Mouse (Mus musculus): Measurements from ENCODE around the gene Rabgap1l. TPM values are rescaled to one million over a fixed set of nuclear protein-coding genes. Genes with fewer than 3 reads are reported as not detected.

Rabgap1l gene
- polyA plus RNA-seq, 1 experiment, result 12.9 TPM

DNA sequence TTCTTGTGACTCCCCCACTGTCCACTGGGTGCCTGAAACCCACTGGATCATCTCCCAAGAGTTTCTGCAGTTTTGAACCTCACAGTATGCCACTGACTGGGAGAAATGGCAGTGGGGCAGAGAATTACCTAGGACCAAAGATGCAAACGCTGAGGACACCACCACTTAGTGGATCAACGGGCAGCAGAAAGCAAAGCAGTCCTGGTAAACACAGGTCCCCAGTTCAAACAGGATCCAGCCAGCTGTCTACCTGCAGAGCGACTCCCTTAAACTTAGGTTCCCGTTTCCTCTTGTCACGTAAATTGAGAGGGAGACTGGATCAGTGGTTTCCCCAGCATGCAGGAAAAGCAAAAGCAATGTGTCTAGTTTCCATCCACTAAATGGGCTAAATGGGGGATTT, 483.1 kb downstream of the Rabgap1l start:
- Histone ChIP-seq H3K4me3 (ENCODE audit: insufficient read depth, low read depth, low read length) (no peak overlapping the region), H3K27ac (ENCODE audit: insufficient read depth, low read depth, low read length) (no peak overlapping the region), H3K36me3 (ENCODE audit: control insufficient read depth, insufficient read depth, low read length) (no peaks in the 10 kb centered on the region), H3K4me1 (ENCODE audit: control insufficient read depth, insufficient read depth, low read length) (peaks cover 2% of the 10 kb centered on the region; the same call in 1 of the 2 replicates), H3K27me3 (replicated peaks; ENCODE audit: control insufficient read depth, insufficient read depth, low read length) (no peaks in the 10 kb centered on the region)
- peak; percentile 26 for DNase-seq
- WGBS, result 47% methylated on average over 5 of the region's 5 CpGs
- TF ChIP-seq POLR2A (IDR thresholded peaks at IDR 0.05; ENCODE audit: low read depth, low read length) (no peak), CTCF (conservative IDR thresholded peaks at IDR 0.05; ENCODE audit: insufficient read depth, insufficient read length, low read depth, low read length) (no peak)

DNA sequence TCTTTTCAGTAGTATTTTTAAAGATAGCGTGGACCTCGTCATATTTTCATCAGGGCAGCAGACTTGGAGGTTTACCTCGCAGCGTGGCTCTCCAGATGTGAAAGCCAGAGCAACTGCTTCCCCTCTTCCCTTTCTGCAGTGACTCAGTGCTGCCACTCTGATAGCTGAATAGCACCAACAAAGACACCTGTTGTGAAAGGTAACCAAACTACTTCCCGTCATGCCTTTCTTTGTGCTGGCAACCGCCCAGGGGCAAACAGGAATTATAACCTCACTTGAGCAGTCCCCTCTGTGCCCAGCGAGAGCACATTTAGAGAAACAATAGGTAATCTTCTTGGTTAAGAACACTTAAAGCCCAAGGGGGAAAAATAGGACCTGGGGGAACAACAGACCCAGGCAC, 484.0 kb downstream of the Rabgap1l start:
- Histone ChIP-seq H3K27me3 (replicated peaks; ENCODE audit: control insufficient read depth, insufficient read depth, low read length) (no peaks in the 10 kb centered on the region), H3K4me1 (ENCODE audit: control insufficient read depth, insufficient read depth, low read length) (peaks cover 2% of the 10 kb centered on the region; the same call in 1 of the 2 replicates), H3K36me3 (ENCODE audit: control insufficient read depth, insufficient read depth, low read length) (no peaks in the 10 kb centered on the region), H3K27ac (ENCODE audit: insufficient read depth, low read depth, low read length) (no peak overlapping the region), H3K4me3 (ENCODE audit: insufficient read depth, low read depth, low read length) (no peak overlapping the region)
- TF ChIP-seq POLR2A (IDR thresholded peaks at IDR 0.05; ENCODE audit: low read depth, low read length) (no peak), CTCF (conservative IDR thresholded peaks at IDR 0.05; ENCODE audit: insufficient read depth, insufficient read length, low read depth, low read length) (no peak)
- peak; percentile 44 for DNase-seq
- WGBS, result 46% methylated on average over 7 of the region's 7 CpGs

DNA sequence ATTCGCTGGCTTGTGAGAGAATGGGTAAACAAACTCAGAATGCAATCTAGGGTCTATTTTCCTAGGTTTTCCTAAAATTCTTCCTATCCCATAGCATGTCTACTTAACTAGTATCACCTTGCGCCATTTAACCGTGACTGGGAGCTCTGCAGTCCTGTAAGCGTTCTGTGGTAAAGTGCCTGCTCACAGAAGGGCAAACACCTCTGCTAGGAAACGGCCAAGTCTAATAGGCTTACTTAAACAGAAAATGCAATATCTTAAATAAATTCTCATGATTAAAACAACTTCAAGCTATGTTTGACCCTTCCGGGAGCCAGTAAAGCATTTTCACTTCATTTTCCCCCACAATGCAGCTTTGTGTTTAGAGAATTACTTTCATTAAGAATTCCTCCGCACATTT, 484.5 kb downstream of the Rabgap1l start:
- peaks cover 2% of the 10 kb centered on the region; the same call in 1 of the 2 replicates for H3K4me1 ChIP-seq (ENCODE audit: control insufficient read depth, insufficient read depth, low read length)
- no peaks in the 10 kb centered on the region for H3K27me3 ChIP-seq (replicated peaks; ENCODE audit: control insufficient read depth, insufficient read depth, low read length)
- H3K4me3 ChIP-seq (ENCODE audit: insufficient read depth, low read depth, low read length), result no peak overlapping the region
- no peak for TF ChIP-seq POLR2A (IDR thresholded peaks at IDR 0.05; ENCODE audit: low read depth, low read length)
- TF ChIP-seq CTCF (conservative IDR thresholded peaks at IDR 0.05; ENCODE audit: insufficient read depth, insufficient read length, low read depth, low read length), result no peak
- no peak for DNase-seq
- H3K27ac ChIP-seq (ENCODE audit: insufficient read depth, low read depth, low read length), result no peak overlapping the region
- 91% methylated on average over 7 of the region's 7 CpGs for WGBS
- H3K36me3 ChIP-seq (ENCODE audit: control insufficient read depth, insufficient read depth, low read length), result no peaks in the 10 kb centered on the region

DNA sequence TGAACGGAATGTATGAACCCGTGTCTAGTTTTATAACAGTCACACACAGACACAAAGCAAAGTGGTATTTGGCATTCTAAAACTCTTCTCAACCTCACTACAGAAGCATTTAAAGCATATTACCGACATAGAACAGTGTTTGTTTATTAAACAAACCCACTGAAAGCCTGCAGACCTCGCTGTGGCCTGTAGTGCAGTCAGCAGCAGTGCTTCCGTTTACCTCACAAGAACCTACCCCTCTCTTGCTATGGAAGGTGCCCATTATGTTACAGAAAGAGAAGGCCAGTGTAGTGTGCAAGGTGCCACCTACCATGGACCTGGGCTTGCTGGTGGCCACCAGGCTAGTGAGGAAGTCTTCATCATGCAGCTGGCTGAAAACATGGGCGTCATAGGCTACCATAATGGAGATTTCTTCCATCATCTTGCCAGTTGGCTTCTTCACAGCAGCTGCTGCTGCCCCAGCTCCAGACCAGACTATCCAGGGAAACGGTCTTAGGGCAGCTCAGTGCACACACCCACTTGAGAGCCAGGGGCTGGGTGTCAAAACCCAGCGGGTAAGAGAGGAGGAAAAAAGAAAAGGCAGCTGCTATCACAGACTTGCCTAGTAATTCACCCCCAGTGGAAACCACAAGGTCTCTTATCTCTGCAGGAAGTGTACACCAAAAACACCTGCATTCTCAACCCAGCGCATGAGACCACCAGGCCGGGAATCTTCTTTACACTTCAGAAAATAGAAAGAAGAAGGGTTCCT, 486.0 kb downstream of the Rabgap1l start:
- WGBS, result 64% methylated on average over 10 of the region's 10 CpGs
- Histone ChIP-seq H3K4me1 (ENCODE audit: control insufficient read depth, insufficient read depth, low read length) (no peaks in the 10 kb centered on the region), H3K4me3 (ENCODE audit: insufficient read depth, low read depth, low read length) (no peak overlapping the region), H3K36me3 (ENCODE audit: control insufficient read depth, insufficient read depth, low read length) (no peaks in the 10 kb centered on the region), H3K27ac (ENCODE audit: insufficient read depth, low read depth, low read length) (no peak overlapping the region), H3K27me3 (replicated peaks; ENCODE audit: control insufficient read depth, insufficient read depth, low read length) (no peaks in the 10 kb centered on the region)
- no peak for DNase-seq
- TF ChIP-seq CTCF (conservative IDR thresholded peaks at IDR 0.05; ENCODE audit: insufficient read depth, insufficient read length, low read depth, low read length) (no peak), POLR2A (IDR thresholded peaks at IDR 0.05; ENCODE audit: low read depth, low read length) (no peak)

GRCm38 (mm10) chr1:160306336-160306735, 486.7 kb downstream of the Rabgap1l start:
- Histone ChIP-seq H3K4me3 (ENCODE audit: insufficient read depth, low read depth, low read length) (no peak overlapping the region), H3K27me3 (replicated peaks; ENCODE audit: control insufficient read depth, insufficient read depth, low read length) (no peaks in the 10 kb centered on the region), H3K4me1 (ENCODE audit: control insufficient read depth, insufficient read depth, low read length) (no peaks in the 10 kb centered on the region), H3K27ac (ENCODE audit: insufficient read depth, low read depth, low read length) (no peak overlapping the region), H3K36me3 (ENCODE audit: control insufficient read depth, insufficient read depth, low read length) (no peaks in the 10 kb centered on the region)
- TF ChIP-seq POLR2A (IDR thresholded peaks at IDR 0.05; ENCODE audit: low read depth, low read length) (no peak), CTCF (conservative IDR thresholded peaks at IDR 0.05; ENCODE audit: insufficient read depth, insufficient read length, low read depth, low read length) (no peak)
- DNase-seq, result no peak
- WGBS, result 63% methylated on average over 6 of the region's 6 CpGs

- DNase-seq, result no peak
- H3K27ac ChIP-seq (ENCODE audit: insufficient read depth, low read depth, low read length), result no peak overlapping the region
- TF ChIP-seq POLR2A (IDR thresholded peaks at IDR 0.05; ENCODE audit: low read depth, low read length), result no peak
- TF ChIP-seq CTCF (conservative IDR thresholded peaks at IDR 0.05; ENCODE audit: insufficient read depth, insufficient read length, low read depth, low read length), result no peak
- H3K27me3 ChIP-seq (replicated peaks; ENCODE audit: control insufficient read depth, insufficient read depth, low read length), result no peaks in the 10 kb centered on the region
- H3K4me1 ChIP-seq (ENCODE audit: control insufficient read depth, insufficient read depth, low read length), result no peaks in the 10 kb centered on the region
- H3K36me3 ChIP-seq (ENCODE audit: control insufficient read depth, insufficient read depth, low read length), result no peaks in the 10 kb centered on the region
- no peak overlapping the region for H3K4me3 ChIP-seq (ENCODE audit: insufficient read depth, low read depth, low read length)
- WGBS, result 85% methylated on average over 1 of the region's 1 CpGs
Measured at GRCm38 (mm10) chr1:160305826-160306225, 487.2 kb downstream of the Rabgap1l start.

- WGBS, result 69% methylated on average over 6 of the region's 6 CpGs
- H3K4me3 ChIP-seq (ENCODE audit: insufficient read depth, low read depth, low read length), result no peak overlapping the region
- no peak for DNase-seq
- H3K4me1 ChIP-seq (ENCODE audit: control insufficient read depth, insufficient read depth, low read length), result no peaks in the 10 kb centered on the region
- H3K27ac ChIP-seq (ENCODE audit: insufficient read depth, low read depth, low read length), result no peak overlapping the region
- no peaks in the 10 kb centered on the region for H3K36me3 ChIP-seq (ENCODE audit: control insufficient read depth, insufficient read depth, low read length)
- H3K27me3 ChIP-seq (replicated peaks; ENCODE audit: control insufficient read depth, insufficient read depth, low read length), result no peaks in the 10 kb centered on the region
- no peak for TF ChIP-seq CTCF (conservative IDR thresholded peaks at IDR 0.05; ENCODE audit: insufficient read depth, insufficient read length, low read depth, low read length)
Measured at GRCm38 (mm10) chr1:160304969-160305498, 488.0 kb downstream of the Rabgap1l start.
